Mouse (Mus musculus) gonadal fat pad, adult 2 months (tissue): ENCODE data around the gene Rpl22. TPM values are rescaled to one million over a fixed set of nuclear protein-coding genes. Genes with fewer than 3 reads are reported as not detected.

ENCODE experiments used
- DNase-seq: peaks from one replicate; pipeline ENCODE4 v3.0.0-alpha.2; 2012; ENCODE audit warnings: low read depth
- polyA plus RNA-seq: library from polyadenylated mRNA; depleted of rRNA; stranded (reverse); fragments of >200 nt; gene quantifications from 2 replicates; pipeline ENCODE4 v1.2.3, GENCODE M21; 2012

Gene Rpl22
- polyA plus RNA-seq, 1 experiment: 60.1 TPM

DNA sequence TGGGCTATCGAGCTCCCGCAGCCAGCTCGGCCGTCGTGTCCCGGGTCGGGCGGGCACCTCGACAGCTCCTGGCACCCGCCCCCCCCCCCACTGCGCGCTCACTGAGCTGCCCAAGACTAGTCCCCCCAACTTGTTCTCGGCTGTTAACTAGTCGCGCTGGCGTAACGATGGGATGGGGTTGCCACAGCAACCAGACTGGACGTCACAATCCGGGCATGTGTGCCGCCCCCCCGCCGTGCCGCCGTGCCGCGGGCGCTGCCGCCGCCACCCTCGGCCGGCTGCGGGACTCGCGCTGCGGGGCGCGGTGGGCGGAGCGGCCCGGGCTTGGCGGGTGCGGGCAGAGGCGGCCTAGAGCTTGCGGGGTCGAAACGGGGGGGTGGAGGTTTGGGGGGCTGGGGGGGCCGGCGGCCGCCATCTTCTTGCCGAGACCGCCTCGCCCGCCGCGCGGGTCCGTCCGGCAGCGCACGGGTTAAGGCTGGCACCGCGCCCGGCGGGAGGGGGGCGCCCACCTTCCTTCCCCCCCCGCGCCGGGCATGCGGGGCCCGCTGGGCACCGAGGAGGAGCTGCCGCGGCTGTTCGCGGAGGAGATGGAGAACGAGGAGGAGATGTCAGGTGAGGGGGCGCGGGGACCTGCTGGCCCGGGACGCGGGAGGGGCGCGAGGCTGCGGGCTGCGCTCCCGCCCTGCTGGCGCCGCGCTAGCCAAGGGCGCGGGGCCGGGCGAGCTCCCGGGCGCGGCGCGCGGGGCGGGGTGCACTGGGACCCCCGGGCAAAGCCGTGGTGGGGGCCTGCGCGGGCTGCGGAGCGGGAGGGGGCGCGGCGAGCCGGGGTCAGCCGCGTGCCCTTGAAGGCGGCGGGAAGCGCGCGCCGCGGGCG lies 13.1 kb downstream of the Rpl22 start, which contains the start of gene Chd5:
TSS of gene Chd5 (plus strand) at position 233 of the 874 bp plus-strand sequence.
- DNase-seq: no peak

DNA sequence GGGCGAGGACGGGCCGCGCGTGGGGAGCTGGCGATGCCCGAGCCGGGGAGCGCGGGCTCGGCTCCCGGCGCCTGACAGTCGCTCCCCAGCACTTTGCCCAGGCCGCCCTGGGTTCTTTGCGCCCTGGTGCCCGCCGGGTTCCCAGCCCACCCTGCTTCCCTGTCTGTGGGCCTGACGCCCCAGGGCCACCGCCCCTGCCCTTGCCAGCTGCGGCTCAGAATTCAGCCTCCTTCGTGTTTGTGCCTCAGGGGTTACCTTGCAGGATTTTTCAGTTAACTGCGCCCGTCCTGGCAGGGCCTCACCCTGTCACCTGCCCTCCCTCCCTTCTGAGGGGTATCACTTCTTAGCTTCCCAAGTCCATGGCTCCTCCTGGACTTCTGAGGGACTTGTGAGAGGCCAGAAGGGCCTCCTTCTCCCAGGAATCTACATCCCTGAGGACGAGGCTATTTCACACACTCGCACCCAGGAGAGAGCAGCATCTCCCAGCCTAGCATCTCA lies 13.8 kb downstream of the Rpl22 start:
- no peak for DNase-seq

DNA sequence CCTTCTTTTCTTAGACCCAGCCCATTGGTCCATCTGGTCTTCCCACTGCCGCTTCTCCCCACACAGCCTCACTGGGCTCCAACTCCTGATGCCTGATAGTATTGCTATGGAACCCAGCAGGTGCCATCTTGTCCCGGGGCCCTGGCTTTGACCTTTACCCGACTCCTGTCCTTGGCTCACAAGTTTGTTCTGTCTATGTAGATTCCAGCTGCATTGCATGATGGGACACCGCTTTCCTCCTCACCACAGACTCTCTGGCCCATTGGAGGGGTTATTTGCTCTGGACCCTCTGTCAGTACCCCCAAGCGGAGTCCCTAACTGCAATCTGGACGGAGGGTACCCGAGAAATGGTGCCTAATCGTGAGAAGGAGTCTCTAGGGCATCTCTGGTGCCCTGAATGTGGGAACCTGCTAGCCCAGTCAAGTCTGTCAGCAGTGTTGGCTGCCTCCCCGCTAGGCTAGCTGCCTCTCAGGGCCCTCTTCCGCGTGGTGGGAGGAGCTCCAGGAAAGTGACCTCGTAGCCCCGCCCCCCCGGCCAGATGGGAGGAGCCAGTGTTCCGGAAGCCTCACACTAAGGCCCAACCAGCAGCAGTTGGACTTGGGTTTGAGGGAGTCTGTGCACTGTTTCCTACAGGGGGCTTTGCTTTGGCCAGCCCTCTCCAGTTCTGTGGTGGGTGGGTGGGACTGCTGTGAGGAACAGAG lies 15.2 kb downstream of the Rpl22 start:
- DNase-seq: no peak

DNA sequence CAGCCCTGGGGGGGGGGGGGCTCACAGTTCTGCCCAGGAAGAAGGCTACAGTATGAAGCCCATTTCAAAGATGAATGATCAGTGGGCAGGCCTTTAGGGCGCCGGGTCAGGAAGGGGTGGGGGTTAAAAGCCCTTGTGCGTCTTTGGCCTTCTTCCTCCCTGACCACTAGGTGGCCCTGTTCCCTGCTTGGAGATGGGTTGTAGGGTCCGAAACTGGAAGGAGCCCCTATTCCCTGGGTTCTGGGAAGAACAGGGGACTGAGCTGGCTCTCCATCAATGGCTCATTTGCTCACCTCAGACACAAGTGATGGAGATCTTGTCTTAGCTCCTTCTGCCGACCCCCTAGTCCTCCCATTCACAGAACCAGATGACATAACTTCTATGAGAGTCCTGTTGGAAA lies 17.8 kb downstream of the Rpl22 start:
- DNase-seq: no peak

DNA sequence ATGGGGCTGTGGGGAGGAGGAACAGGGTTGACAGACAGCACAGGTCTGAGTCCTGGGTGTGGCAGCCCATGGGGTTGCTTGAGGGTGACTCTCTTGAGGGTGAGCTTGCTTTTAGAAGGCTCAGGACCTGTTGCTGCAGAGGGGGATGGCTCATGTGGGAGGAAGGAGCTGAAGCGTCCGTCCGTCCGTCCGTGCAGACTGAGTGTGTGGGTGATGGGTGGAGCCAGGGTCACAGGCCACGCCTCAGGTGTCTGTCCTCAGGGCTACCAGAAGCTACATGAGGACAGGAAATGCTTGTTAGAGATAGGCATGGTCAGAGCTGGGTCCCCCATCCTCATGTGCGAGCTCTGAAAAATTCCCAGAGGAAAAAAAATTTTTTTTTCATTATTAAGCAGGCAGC lies 19.1 kb downstream of the Rpl22 start:
- no peak for DNase-seq

DNA sequence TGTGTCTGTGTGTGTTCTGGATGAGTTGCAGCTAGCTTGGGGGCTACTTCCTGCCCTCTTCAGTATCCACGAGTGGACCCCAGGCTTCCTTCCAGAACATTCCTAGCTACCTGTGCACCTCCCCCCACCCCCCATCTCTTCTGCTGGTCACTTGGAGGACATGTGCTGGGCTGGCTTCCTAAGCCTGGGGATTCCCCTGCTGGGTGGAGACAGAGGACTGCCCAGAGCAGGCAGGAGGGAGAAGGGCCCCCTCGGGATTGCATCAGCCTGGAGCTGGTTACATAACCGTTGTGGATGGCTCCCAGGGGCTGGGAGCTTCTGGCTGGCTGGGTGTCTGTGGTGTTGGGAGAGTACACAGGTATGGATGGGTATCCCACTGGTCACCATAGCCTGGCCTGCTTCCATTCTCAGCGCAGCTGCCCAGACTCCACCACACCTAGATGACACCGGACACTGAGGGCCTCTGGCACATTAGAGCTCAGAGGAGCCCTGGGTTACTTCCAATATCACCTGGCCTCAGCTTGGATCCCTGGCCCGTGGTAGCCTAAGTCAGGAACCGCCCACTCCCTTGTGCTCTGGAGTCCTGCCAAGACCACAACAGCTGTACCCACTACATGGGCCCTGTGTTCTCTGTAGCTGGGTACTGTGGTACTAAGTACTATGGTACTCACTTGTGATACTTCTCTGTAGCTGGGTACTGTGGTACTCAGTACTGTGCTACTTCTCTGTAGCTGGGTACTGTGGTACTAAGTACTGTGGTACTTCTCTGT lies 19.8 kb downstream of the Rpl22 start:
- DNase-seq: no peak

DNA sequence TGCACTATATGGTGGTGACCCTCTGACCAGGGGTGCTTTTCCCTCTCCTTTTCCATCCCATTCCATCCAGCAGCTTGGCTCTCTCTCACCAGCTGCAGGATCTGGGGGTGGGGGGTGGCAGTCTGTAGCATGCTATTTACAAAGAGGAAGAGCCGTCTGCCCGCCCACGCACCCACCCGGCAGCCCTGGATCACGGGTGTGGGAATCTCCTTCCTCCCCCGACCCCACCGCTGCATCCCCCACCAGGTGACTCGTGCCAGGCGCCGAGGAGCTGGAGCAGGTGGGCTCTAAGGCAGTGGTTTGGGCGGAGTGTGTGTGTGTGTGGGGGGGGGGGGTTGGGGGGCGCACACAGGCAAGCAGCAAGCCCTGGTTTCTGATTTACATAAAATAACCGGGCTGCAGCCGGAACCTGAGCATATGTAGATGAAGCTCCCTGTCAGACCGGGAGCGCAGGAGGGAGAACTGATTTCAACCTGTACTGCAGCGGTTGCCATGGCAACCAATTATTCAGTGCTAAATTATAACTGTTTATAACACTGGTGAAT lies 24.4 kb downstream of the Rpl22 start:
- no peak for DNase-seq

DNA sequence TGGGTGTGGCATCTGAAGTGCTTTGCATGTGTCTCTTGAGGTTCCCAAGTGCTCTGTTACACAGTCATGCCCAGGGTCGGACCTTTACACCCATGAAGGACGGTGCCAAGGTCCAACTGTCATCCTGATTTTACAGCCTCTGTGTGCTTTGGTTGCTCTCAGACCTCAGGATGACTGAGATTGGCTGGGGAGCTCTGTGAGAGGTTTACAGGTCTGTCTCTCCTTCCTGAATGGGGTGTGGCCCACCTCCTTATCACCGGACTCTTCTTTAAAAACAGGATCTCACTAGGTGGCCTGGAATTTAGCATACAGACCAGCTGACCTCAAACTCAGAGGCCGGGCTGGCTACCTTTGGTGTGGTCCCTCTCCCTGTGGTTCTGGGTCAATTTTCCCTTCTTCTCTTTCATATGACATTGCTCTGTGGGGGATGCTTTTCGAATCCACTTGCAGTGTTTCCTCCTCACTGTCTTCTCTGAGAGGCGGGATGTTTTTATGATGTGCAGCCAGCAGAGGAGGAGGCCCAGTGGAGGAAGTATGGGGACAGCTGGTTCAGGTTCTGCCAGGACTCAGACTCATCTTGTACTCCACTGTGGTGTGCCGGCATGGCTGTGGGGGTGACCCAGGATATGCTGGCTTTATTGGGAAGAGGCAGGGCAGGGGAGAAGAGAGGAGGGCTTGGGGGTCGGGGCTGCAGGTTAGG lies 25.3 kb downstream of the Rpl22 start:
- no peak for DNase-seq

DNA sequence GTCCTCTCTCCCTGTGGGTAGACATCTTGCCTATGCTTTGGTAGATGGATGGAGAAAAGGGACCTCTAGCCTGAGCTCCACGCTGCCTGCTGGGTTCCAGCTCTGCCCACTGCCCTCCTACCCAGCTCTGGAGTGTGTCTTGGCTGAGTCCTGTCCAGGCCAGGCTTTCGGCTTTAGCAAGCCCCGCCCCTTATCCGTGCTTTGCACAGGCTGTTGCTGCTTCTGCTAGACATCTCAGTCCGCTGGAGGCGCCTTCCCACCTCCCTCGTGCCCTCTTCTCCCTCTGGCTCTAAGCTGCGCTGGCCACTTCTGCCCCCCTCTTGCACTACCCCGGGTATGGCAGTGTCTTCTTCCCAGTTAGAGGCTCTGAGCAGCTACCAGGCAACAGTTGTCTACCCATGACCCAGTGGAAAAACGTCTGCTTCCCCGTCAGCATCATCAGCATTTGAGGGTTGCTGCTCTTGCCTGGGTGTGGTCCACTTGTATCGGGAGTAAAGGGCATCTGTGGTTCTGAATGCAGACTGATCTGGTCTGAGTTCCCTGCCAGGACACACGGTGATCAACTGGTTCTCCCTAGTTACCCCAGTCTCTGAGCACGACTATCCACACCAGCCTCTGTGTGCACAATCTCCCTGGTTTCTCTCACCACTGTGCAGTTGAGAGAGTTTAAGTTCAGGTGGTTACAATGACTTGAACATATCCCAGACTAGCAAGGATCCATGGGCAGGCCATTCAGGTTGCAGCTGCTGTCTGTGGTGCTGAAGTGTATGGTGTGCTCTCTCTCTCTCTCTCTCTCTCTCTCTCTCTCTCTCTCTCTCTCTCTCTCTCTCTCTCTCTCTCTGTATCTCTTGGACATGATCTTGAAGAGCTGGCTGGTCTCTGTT lies 26.1 kb downstream of the Rpl22 start:
- DNase-seq: no peak

DNA sequence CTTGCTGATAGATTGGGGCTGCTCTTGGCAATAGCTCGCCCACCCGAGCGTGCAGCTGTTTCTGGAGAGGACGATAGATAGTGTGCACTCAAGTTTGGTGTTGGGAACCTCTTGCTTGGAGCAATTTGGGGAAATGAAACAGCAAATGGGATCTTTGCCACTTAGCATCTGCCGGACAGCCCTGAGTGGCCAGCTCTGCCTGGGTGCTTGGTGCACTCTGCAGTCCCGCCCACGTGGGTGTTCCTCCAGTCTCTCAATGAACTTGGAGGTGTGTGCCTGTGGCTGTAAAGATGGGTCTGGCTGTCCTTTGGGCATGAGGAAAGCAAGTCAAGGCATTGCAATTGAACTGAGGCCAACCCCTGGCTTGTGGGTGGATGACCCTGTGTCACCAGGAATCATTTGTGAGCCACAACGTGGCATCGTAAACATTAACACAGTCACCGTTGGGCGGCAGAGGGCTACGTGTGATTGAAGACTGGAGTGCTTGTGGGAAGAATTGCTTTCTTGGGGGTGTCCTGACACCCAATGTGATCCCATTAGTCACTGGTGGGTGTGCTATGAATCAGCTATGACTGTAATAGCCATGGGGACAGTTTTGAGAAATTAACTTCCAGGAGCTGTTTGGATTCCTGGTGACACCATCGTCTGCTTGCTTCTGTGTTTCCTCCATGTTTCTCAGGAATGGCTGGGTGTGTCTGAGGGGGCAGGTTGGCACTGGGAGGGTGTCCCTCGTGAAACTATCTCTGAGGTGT lies 28.5 kb downstream of the Rpl22 start:
- DNase-seq: no peak

DNA sequence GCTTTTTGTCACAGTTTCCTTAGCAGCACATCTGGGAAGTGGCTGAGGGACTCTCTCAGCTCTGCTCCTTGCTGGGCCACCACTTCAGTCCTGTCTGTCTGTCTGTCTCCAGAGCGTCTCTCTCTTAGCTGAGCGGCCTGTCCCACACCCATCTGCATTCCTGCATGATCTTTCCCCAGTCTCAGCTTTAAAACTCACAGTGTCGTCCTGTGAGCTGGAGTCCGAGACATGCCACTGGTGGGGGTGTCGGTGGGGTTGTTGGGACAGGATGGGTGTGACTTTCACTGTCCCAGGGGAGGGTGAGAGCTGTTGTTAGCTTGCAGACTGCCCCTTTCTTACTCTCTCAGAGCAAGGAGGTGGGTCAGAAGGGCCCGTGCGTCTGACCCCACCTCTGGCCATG lies 30.1 kb downstream of the Rpl22 start:
- no peak for DNase-seq

DNA sequence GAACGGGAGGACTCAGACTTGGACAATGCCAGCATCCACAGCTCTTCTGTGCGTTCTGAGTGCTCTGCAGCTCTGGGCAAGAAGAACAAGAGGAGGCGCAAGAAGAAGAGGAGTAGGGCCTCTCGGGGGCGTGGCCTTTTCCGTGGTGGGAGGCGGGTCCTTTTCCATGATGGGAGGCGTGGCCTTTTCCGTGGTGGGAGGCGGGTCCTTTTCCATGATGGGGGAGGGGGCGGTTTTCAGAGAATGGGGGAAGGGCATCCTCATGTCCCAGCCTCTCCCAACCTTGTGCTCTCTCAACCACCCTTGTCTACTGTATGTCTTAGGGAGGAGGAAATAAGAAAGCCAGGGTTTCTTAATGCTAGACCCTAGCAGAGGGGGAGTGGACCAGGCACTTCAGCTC lies 34.2 kb downstream of the Rpl22 start:
- DNase-seq: no peak

DNA sequence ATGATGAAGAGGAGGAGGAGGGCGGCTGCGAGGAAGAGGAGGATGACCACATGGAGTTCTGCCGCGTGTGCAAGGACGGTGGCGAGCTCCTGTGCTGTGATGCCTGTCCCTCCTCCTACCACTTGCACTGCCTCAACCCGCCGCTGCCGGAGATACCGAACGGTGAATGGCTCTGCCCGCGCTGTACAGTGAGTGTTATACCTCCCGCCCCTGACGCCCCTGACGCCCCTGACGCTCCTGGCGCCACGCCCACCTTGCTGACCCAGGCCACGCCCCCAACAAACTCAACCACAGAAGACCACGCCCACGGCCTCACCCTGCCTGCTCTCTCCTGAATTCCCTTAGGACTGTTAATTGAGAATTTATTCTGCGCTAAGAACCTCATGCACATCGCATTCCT lies 35.3 kb downstream of the Rpl22 start:
- DNase-seq: no peak

DNA sequence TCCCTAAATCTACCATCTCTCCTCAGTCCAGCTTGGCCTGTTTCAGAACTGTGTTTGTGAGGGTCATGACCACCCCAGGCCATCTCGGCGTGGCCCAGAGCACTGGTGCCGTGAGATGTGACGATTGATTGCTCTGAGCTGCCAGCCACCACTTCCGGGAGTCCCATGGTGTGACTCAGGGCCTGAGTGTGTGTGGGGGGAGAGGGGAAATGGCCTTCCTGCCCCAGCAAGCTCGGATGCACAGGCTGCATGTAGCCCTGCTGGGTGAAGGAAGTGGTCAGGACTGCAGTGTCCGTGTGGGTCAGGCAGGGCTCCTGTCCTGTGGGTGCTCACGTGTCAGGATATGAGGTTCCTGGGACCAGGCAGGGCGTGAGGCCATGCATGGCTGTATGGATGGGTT lies 36.6 kb downstream of the Rpl22 start:
- DNase-seq: no peak

DNA sequence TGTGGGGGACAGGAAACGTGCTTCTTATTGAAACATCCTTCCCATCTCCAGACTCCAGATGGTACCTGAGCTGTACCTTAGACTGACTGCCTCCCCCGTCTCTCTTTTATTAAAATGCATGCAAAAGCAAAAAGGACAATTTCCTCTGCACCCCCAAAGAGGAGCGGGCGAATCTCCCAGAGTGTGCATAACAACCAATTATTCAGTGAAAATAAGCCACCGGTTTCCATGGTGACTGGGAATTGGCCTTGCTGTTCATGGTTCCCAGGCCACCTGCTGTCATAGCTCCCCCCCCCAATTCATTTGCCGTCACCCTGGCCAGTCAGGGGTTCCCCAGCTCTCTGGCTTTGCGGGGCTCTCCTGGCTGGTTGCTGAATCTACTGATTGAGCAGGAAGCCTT lies 39.7 kb downstream of the Rpl22 start:
- no peak for DNase-seq

DNA sequence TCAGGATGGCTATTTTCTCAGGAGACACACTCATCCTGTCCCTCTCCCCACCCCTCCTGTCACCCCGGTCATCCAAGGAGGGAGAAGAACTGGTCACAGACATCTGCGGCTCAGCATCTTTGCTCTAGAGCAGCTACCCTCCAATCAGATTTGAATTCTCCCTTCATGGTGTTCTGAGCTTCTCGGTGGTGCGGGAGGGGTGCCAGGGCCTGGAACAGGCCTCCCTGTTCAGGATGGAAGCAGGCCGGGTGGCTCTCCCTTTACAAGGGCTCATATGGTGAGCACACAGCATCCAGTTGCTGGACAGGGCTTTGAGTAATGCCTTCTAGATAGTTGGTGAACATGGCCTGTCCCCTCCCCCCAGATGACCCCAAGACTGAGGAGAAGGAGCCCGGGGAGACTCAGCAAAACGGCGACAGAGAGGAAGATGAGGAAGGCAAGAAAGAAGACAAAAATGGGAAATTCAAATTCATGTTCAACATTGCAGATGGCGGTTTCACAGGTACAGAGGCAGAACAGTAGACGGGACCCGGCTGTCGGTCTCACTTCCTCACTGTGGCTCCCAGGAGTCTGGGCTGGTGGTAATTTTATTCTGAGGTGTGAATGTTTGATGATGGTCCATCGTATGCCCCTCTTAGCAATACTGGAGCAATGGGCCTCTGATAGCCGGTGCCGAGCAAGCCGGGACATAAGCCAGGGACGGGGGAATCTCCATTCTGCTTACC lies 57.1 kb downstream of the Rpl22 start:
- no peak for DNase-seq
